Mouse (Mus musculus) embryonic facial prominence, embryonic 15.5 days (tissue): ENCODE measurements at regions not wholly inside any gene's neighbourhood (a gene's known extent, or its start where the extent isn't known, plus 50 kb on each side); places are given as distances from the start of the nearest gene placed in this dataset.
"Not testable (repeated sequence)": the region's sequence is repeated elsewhere in the genome, so short reads cannot be mapped to it uniquely, and the experiment has no call there.

ENCODE experiments used
- ATAC-seq: fragments of 200-750 bp; cut with Nextera tagmentation; 2 replicates; pipeline ENCODE4 v1.8.0; 2017; ENCODE audit warnings: low read depth, moderate TSS enrichment; ENCODE audit not compliant: insufficient number of reproducible peaks, low FRiP score, low TSS enrichment
- H3K27ac ChIP-seq: fragments of 300-500 bp; sonication (generic); replicated peaks from 2 replicates; pipeline ENCODE4 v1.5.1; 2015; ENCODE audit warnings: mild to moderate bottlenecking, inconsistent platforms
- H3K27me3 ChIP-seq: fragments of 300-500 bp; sonication (generic); 2 replicates; pipeline ENCODE4 v1.6.1; 2015; ENCODE audit warnings: inconsistent platforms
- H3K36me3 ChIP-seq: fragments of 300-500 bp; sonication (generic); 2 replicates; pipeline ENCODE4 v1.6.1; 2015; ENCODE audit warnings: mild to moderate bottlenecking, inconsistent platforms
- H3K4me1 ChIP-seq: fragments of 300-500 bp; sonication (generic); 2 replicates; pipeline ENCODE4 v1.6.1; 2015; ENCODE audit warnings: inconsistent platforms
- H3K4me2 ChIP-seq: fragments of 300-500 bp; sonication (generic); replicated peaks from 2 replicates; pipeline ENCODE4 v1.6.1; 2015; ENCODE audit warnings: mild to moderate bottlenecking, inconsistent platforms
- H3K4me3 ChIP-seq: fragments of 300-500 bp; sonication (generic); replicated peaks from 2 replicates; pipeline ENCODE4 v1.5.1; 2015; ENCODE audit warnings: mild to moderate bottlenecking, inconsistent platforms
- H3K9ac ChIP-seq: fragments of 300-500 bp; sonication (generic); 2 replicates; pipeline ENCODE4 v1.6.1; 2015; ENCODE audit warnings: inconsistent platforms
- H3K9me3 ChIP-seq: fragments of 300-500 bp; sonication (generic); replicated peaks from 2 replicates; pipeline ENCODE4 v1.6.1; 2016; ENCODE audit warnings: inconsistent platforms
- WGBS: fragments of 180-500 bp; shearing (Covaris S2); methylation state at CpG from one replicate; pipeline ENCODE4 v1.1.7; 2015; 5-methylcytosine and 5-hydroxymethylcytosine counted together

- H3K4me2 ChIP-seq, result no peak overlapping the region
- no peaks in the 10 kb centered on the region for H3K9me3 ChIP-seq
- H3K27me3 ChIP-seq, result no peaks in the 10 kb centered on the region
- H3K27ac ChIP-seq, result no peak overlapping the region
- H3K36me3 ChIP-seq, result no peaks in the 10 kb centered on the region
- H3K4me3 ChIP-seq, result no peak overlapping the region
- H3K4me1 ChIP-seq, result 0 out of 2 replicates have a peak, but pooled peaks cover 4% of the 10 kb centered on the region
- no peak overlapping the region for H3K9ac ChIP-seq
- 77% methylated on average over 2 of the region's 2 CpGs for WGBS
- ATAC-seq, result no peak
These were observed 60.5 kb downstream of the Ptgs2 start for GRCm38 (mm10) chr1:150160314-150160713.

- no peak overlapping the region for H3K9ac ChIP-seq
- no peaks in the 10 kb centered on the region for H3K36me3 ChIP-seq
These were observed 65.2 kb downstream of the Ptgs2 start for GRCm38 (mm10) chr1:150164890-150165596.

DNA sequence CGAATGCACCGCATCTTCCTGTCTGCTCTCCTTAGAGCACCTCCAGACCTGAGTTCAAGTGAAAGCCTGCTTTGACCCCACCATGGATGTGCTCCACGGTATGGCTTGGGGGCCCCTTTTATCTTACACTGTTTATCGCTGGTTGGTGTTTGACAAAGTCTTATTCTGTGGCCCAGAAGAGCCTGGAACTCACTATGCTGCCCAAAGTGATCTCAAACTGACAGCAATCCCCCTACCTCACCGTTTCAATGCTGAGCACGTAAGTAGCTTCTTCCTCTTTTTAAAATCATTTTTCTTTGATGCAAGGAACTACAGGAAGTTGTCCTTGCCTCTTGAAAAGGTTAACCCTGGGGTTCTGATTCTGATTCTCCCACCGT is 65.8 kb downstream of the Ptgs2 start:
- H3K4me2 ChIP-seq, result peak overlapping the region; percentile 44
- 0 out of 2 replicates have a peak, but pooled peaks cover 6% of the 10 kb centered on the region for H3K4me1 ChIP-seq
- no peaks in the 10 kb centered on the region for H3K9me3 ChIP-seq
- H3K36me3 ChIP-seq, result no peaks in the 10 kb centered on the region
- no peaks in the 10 kb centered on the region for H3K27me3 ChIP-seq
- H3K9ac ChIP-seq, result no peak overlapping the region
- H3K27ac ChIP-seq, result peak overlapping the region; percentile 78
- 0 out of 2 replicates have a peak overlapping the region, but pooled peaks have one; percentile 34 for H3K4me3 ChIP-seq
- ATAC-seq, result no peak
- 50% methylated on average over 7 of the region's 7 CpGs for WGBS

More at GRCm38 (mm10) chr1:150164890-150165596, 65.2 kb downstream of the Ptgs2 start:
- H3K9me3 ChIP-seq, result no peaks in the 10 kb centered on the region
- peak overlapping the region; percentile 78 for H3K27ac ChIP-seq
- H3K4me3 ChIP-seq, result peak overlapping the region; percentile 34
- ATAC-seq, result peak; percentile 73
- H3K4me2 ChIP-seq, result peak overlapping the region; percentile 44
- 0 out of 2 replicates have a peak, but pooled peaks cover 6% of the 10 kb centered on the region for H3K4me1 ChIP-seq
- H3K27me3 ChIP-seq, result no peaks in the 10 kb centered on the region
- WGBS, result 28% methylated on average over 17 of the region's 17 CpGs

DNA sequence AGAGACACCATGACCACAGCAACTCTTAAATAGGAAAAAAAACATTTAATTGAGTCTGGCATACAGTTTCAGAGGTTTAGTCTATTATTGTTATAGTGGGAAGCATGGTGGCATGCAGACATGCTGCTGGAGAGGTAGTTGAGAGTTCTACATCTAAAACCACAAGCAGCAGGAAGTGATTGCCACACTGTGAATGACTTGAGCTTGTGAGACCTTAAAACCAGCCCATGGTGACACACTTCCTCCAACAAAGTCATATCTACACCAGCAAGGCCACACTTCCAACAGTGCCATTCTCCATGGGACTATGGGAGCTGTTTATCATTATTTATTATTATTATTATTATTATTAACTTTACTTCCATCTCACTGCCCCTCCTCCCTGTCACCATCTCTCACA is 67.3 kb downstream of the Ptgs2 start:
- no peak overlapping the region for H3K4me3 ChIP-seq
- no peak overlapping the region for H3K4me2 ChIP-seq
- H3K4me1 ChIP-seq, result 0 out of 2 replicates have a peak, but pooled peaks cover 6% of the 10 kb centered on the region
- no peak overlapping the region for H3K27ac ChIP-seq
- no peaks in the 10 kb centered on the region for H3K27me3 ChIP-seq
- H3K9ac ChIP-seq, result no peak overlapping the region
- H3K9me3 ChIP-seq, result no peaks in the 10 kb centered on the region
- H3K36me3 ChIP-seq, result no peaks in the 10 kb centered on the region
- ATAC-seq, result no peak

- no peaks in the 10 kb centered on the region for H3K27me3 ChIP-seq
- no peak for ATAC-seq
- H3K36me3 ChIP-seq, result no peaks in the 10 kb centered on the region
- H3K4me2 ChIP-seq, result no peak overlapping the region
- no peak overlapping the region for H3K9ac ChIP-seq
- H3K27ac ChIP-seq, result no peak overlapping the region
- 73% methylated on average over 3 of the region's 3 CpGs for WGBS
- no peaks in the 10 kb centered on the region for H3K9me3 ChIP-seq
- H3K4me3 ChIP-seq, result no peak overlapping the region
- no peaks in the 10 kb centered on the region for H3K4me1 ChIP-seq
These were observed 74.4 kb downstream of the Ptgs2 start for GRCm38 (mm10) chr1:150174204-150174603.

DNA sequence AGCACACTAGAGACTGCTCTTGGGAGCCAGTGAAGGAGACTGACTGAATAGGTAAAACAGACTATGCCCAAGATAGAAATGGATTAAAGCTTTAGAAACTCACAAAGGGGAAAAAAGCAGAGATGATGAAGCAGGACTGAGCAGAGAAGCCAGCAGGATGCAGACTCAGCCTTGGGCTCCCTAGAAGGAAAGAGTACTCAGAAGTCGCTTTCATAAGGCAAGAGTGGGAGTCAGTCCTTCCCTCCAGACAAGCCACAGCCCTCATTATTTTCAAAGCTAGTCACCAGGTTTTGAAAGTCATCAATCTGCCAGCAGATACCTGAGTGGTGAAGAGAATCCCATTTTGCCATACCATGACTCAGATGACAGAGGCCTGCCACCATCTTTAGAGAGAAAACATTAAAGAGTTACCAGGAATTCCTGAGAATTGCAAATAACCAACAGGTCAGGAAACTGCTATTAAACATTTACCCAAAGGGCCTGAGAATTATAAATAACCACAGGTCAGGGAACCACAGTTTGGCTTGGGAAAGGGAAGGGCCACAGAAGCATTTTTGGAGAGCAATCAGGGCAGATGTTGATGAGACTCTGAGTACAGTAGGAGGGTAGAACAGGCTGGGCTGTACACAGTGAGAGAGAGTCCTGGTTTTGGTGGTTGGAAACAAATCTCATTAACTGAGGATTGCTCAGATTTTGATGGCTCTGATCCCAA is 77.4 kb downstream of the Ptgs2 start:
- no peaks in the 10 kb centered on the region for H3K9me3 ChIP-seq

DNA sequence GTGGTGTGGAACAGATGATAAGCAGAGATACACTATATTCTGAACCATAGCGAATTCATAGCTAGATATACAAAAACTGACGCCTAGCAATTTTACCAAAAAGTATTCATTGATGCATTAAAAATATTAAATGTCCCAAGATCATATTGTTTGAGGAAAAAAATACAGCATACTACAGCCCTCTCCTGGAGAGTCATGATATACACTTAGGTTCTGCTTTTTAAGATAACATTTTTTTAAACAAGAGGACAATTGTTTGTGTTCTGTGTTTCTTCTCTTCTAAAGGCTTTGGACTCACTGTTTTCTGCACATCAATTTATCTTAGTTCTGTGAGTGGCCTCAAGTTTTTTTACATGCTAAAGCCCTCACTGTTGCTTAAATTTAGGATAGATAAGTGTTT is 102.2 kb downstream of the Ptgs2 start:
- Histone ChIP-seq H3K9ac (no peak overlapping the region), H3K36me3 (no peaks in the 10 kb centered on the region), H3K9me3 (no peaks in the 10 kb centered on the region), H3K27ac (no peak overlapping the region), H3K4me3 (no peak overlapping the region), H3K4me1 (no peaks in the 10 kb centered on the region), H3K4me2 (no peak overlapping the region), H3K27me3 (no peaks in the 10 kb centered on the region)
- no peak for ATAC-seq
- 74% methylated on average over 2 of the region's 2 CpGs for WGBS

More for the DNA sequence above, 77.4 kb downstream of the Ptgs2 start:
- ATAC-seq, result no peak
- Histone ChIP-seq H3K27me3 (no peaks in the 10 kb centered on the region), H3K9ac (no peak overlapping the region), H3K4me3 (no peak overlapping the region), H3K27ac (no peak overlapping the region), H3K36me3 (no peaks in the 10 kb centered on the region), H3K4me2 (no peak overlapping the region), H3K4me1 (no peaks in the 10 kb centered on the region)
- WGBS, result 87% methylated on average over 1 of the region's 1 CpGs

GRCm38 (mm10) chr1:150212454-150212853 is 106.8 kb upstream of the Pdc start:
- no peak for ATAC-seq
- Histone ChIP-seq H3K4me1 (no peaks in the 10 kb centered on the region), H3K9ac (no peak overlapping the region), H3K27me3 (no peaks in the 10 kb centered on the region), H3K4me2 (no peak overlapping the region), H3K27ac (no peak overlapping the region), H3K36me3 (no peaks in the 10 kb centered on the region), H3K4me3 (no peak overlapping the region), H3K9me3 (no peaks in the 10 kb centered on the region)

GRCm38 (mm10) chr1:150216672-150217071 is 102.5 kb upstream of the Pdc start:
- Histone ChIP-seq H3K9ac (no peak overlapping the region), H3K4me1 (no peaks in the 10 kb centered on the region), H3K4me2 (no peak overlapping the region), H3K36me3 (no peaks in the 10 kb centered on the region), H3K9me3 (no peaks in the 10 kb centered on the region), H3K27me3 (no peaks in the 10 kb centered on the region), H3K4me3 (no peak overlapping the region), H3K27ac (no peak overlapping the region)
- WGBS, result 67% methylated on average over 3 of the region's 3 CpGs
- ATAC-seq, result no peak

DNA sequence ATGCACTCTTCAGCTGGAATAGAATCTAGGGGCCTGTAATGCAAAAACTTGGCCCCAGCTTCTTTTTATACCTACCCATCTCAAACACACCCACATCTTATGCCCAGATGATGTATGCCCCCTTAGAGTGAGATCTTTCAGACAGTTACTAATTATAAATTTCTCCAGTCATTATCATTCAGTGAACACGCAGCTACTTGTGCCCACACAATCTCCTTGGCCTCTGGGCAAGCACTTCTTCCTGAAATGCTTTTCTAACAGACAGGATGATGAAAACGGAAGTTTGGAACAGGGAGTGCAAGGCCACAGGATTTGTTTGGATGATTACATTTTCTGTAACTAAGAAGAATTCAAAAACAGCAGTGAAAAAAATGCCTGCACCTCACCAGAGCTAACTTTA is 100.4 kb upstream of the Pdc start:
- H3K4me3 ChIP-seq, result no peak overlapping the region
- ATAC-seq, result no peak
- H3K4me1 ChIP-seq, result no peaks in the 10 kb centered on the region
- no peak overlapping the region for H3K9ac ChIP-seq
- no peaks in the 10 kb centered on the region for H3K9me3 ChIP-seq
- 46% methylated on average over 2 of the region's 2 CpGs for WGBS
- H3K36me3 ChIP-seq, result no peaks in the 10 kb centered on the region
- no peak overlapping the region for H3K4me2 ChIP-seq
- no peaks in the 10 kb centered on the region for H3K27me3 ChIP-seq
- no peak overlapping the region for H3K27ac ChIP-seq

DNA sequence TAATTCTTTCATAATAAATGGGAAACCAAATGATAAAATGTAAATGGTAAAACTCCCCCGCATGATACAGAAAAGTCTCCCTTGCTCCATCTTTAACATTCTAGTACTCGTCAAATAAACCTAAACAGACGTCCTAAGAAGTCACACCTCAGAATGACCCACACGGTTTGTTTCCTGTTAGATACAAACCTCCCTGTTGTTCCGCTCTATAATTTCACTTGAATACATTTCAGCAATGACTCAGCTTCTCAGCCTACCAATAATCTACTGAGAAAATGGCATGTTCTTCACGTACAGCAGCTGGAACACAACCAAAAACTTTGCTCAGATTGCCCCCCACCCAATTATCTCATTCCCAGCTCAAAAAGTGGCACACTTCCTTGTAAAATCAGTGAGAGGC is 93.7 kb upstream of the Pdc start:
- H3K9ac ChIP-seq, result no peak overlapping the region
- no peak overlapping the region for H3K4me3 ChIP-seq
- no peaks in the 10 kb centered on the region for H3K9me3 ChIP-seq
- no peaks in the 10 kb centered on the region for H3K27me3 ChIP-seq
- no peak overlapping the region for H3K4me2 ChIP-seq
- no peaks in the 10 kb centered on the region for H3K36me3 ChIP-seq
- no peak for ATAC-seq
- WGBS, result 66% methylated on average over 6 of the region's 6 CpGs
- no peak overlapping the region for H3K27ac ChIP-seq
- no peaks in the 10 kb centered on the region for H3K4me1 ChIP-seq

GRCm38 (mm10) chr1:150239504-150239903 is 79.7 kb upstream of the Pdc start:
- 97% methylated on average over 1 of the region's 1 CpGs for WGBS
- not testable (repeated sequence) for ATAC-seq, H3K36me3 ChIP-seq, H3K4me3 ChIP-seq, H3K27me3 ChIP-seq, H3K9me3 ChIP-seq, H3K4me1 ChIP-seq, H3K27ac ChIP-seq, H3K9ac ChIP-seq, H3K4me2 ChIP-seq
